Mouse (Mus musculus) CH12.LX (cell line): ENCODE measurements around the gene Nradd. TPM values are rescaled to one million over a fixed set of nuclear protein-coding genes. Genes with fewer than 3 reads are reported as not detected.

ENCODE experiments used
- DNase-seq: peaks from one replicate; pipeline ENCODE4 v3.0.0-alpha.2; 2013; ENCODE audit errors: extremely low read depth
- H3K27ac ChIP-seq: 2 replicates; pipeline ENCODE4 v1.5.1; 2012; ENCODE audit warnings: low read depth, mild to moderate bottlenecking, control low read depth, moderate library complexity; ENCODE audit not compliant: insufficient read depth
- H3K27me3 ChIP-seq: replicated peaks from 2 replicates; pipeline ENCODE3; 2012; ENCODE audit warnings: inconsistent platforms
- H3K36me3 ChIP-seq, 2 experiments: replicated peaks in 1 of 2; 2 replicates each; pipeline versions ENCODE3 to v1.6.1; 2012; ENCODE audit warnings: inconsistent platforms in 1 of 2, low read length in 1 of 2, mild to moderate bottlenecking in 1 of 2, mixed read lengths in 1 of 2, moderate library complexity in 1 of 2; ENCODE audit not compliant: control insufficient read depth in 1 of 2, insufficient read depth in 1 of 2
- H3K4me1 ChIP-seq, 2 experiments: 2 replicates each; pipeline ENCODE4 v1.6.1; 2012; ENCODE audit warnings: inconsistent platforms in 1 of 2, moderate library complexity in 1 of 2; ENCODE audit not compliant: insufficient read depth in 2 of 2, control insufficient read depth in 1 of 2
- H3K4me2 ChIP-seq: 2 replicates; pipeline ENCODE4 v1.6.1; 2012; ENCODE audit warnings: low read depth, mild to moderate bottlenecking, control low read depth; ENCODE audit not compliant: poor library complexity, insufficient read depth, severe bottlenecking
- H3K4me3 ChIP-seq, 3 experiments: fragments of 150-350 bp in 1 of 3; sonication (generic) in 1 of 3; replicated peaks in 1 of 3; 2 replicates each; pipeline versions ENCODE3 to v1.5.1; 2011 to 2012; ENCODE audit warnings: low read depth in 2 of 3, low read length in 2 of 3, mild to moderate bottlenecking in 2 of 3, moderate library complexity in 2 of 3, control low read depth in 1 of 3, improper control_type of control experiment in 1 of 3, inconsistent platforms in 1 of 3, mixed read lengths in 1 of 3; ENCODE audit not compliant: poor library complexity in 1 of 3
- H3K79me2 ChIP-seq: replicated peaks from 2 replicates; pipeline ENCODE4 v1.6.1; 2012; ENCODE audit warnings: mild to moderate bottlenecking, moderate library complexity; ENCODE audit not compliant: control insufficient read depth, poor library complexity, insufficient read depth, severe bottlenecking; ENCODE audit errors: extremely low read depth
- H3K9ac ChIP-seq: 2 replicates; pipeline ENCODE4 v1.6.1; 2012; ENCODE audit warnings: low read depth, mild to moderate bottlenecking, control low read depth, moderate library complexity; ENCODE audit not compliant: insufficient read depth
- H3K9me3 ChIP-seq: replicated peaks from 2 replicates; pipeline ENCODE3; 2012; ENCODE audit warnings: low read length, inconsistent platforms, mixed read lengths
- BHLHE40 ChIP-seq: IDR thresholded peaks from 2 replicates; pipeline ENCODE4 v1.6.1; 2011; ENCODE audit warnings: mild to moderate bottlenecking, low read depth, low read length, improper control_type of control experiment
- CTCF ChIP-seq, 2 experiments: IDR thresholded peaks in 1 of 2; conservative IDR thresholded peaks in 1 of 2; 2 replicates each; pipeline ENCODE4 v1.5.1; 2011 to 2012; ENCODE audit warnings: low read depth in 2 of 2, low read length in 2 of 2, improper control_type of control experiment in 1 of 2, inconsistent platforms in 1 of 2, mild to moderate bottlenecking in 1 of 2, moderate library complexity in 1 of 2
- EP300 ChIP-seq: IDR thresholded peaks from 2 replicates; pipeline ENCODE4 v1.6.1; 2011; ENCODE audit warnings: low read length, improper control_type of control experiment
- ETS1 ChIP-seq: conservative IDR thresholded peaks from 2 replicates; pipeline ENCODE4 v1.6.1; 2012; ENCODE audit warnings: low read depth, mild to moderate bottlenecking, inconsistent platforms, low read length, improper control_type of control experiment, moderate library complexity
- GABPA ChIP-seq: IDR thresholded peaks from 2 replicates; pipeline ENCODE4 v1.6.1; 2012; ENCODE audit warnings: low read depth, low read length, improper control_type of control experiment, inconsistent platforms; ENCODE audit not compliant: insufficient replicate concordance
- HCFC1 ChIP-seq: IDR thresholded peaks from 2 replicates; pipeline ENCODE4 v1.6.1; 2012; ENCODE audit warnings: low read depth, mild to moderate bottlenecking, inconsistent platforms, low read length, improper control_type of control experiment
- JUND ChIP-seq: conservative IDR thresholded peaks from 2 replicates; pipeline ENCODE4 v1.6.1; 2011; ENCODE audit warnings: low read depth, low read length, improper control_type of control experiment
- KAT2A ChIP-seq: IDR thresholded peaks from 2 replicates; pipeline ENCODE4 v1.6.1; 2012; ENCODE audit warnings: low read length, improper control_type of control experiment, inconsistent platforms; ENCODE audit not compliant: insufficient replicate concordance
- MAX ChIP-seq: IDR thresholded peaks from 2 replicates; pipeline ENCODE4 v1.6.1; 2011; ENCODE audit warnings: low read length, improper control_type of control experiment
- MXI1 ChIP-seq: IDR thresholded peaks from 2 replicates; pipeline ENCODE4 v1.6.1; 2011; ENCODE audit warnings: mild to moderate bottlenecking, low read depth, low read length, improper control_type of control experiment
- MYC ChIP-seq: IDR thresholded peaks from 2 replicates; pipeline ENCODE4 v1.6.1; 2011; ENCODE audit warnings: low read depth, mild to moderate bottlenecking, improper control_type of control experiment, low read length
- NELFE ChIP-seq: IDR thresholded peaks from 2 replicates; pipeline ENCODE4 v1.6.1; 2011; ENCODE audit warnings: low read depth, low read length, improper control_type of control experiment
- NRF1 ChIP-seq: IDR thresholded peaks from 2 replicates; pipeline ENCODE4 v1.6.1; 2014; ENCODE audit warnings: low read depth, mild to moderate bottlenecking, inconsistent platforms, low read length, improper control_type of control experiment, moderate library complexity
- PAX5 ChIP-seq: IDR thresholded peaks from 2 replicates; pipeline ENCODE4 v1.6.1; 2012; ENCODE audit warnings: low read length, inconsistent platforms, mixed read lengths
- POLR2A ChIP-seq: IDR thresholded peaks from 2 replicates; pipeline ENCODE4 v1.6.1; 2011; ENCODE audit warnings: low read depth, mild to moderate bottlenecking, improper control_type of control experiment, low read length
- POLR2AphosphoS2 ChIP-seq: IDR thresholded peaks from 2 replicates; pipeline ENCODE4 v1.6.1; 2011; ENCODE audit warnings: low read depth, low read length, improper control_type of control experiment
- RAD21 ChIP-seq: IDR thresholded peaks from 2 replicates; pipeline ENCODE4 v1.6.1; 2011; ENCODE audit warnings: low read depth, mild to moderate bottlenecking, low read length, improper control_type of control experiment, moderate library complexity
- RCOR1 ChIP-seq: conservative IDR thresholded peaks from 2 replicates; pipeline ENCODE4 v1.6.1; 2012; ENCODE audit warnings: low read depth, mild to moderate bottlenecking, inconsistent platforms, low read length, improper control_type of control experiment
- SMC3 ChIP-seq: IDR thresholded peaks from 2 replicates; pipeline ENCODE4 v1.6.1; 2011; ENCODE audit warnings: low read depth, low read length, improper control_type of control experiment
- USF2 ChIP-seq: conservative IDR thresholded peaks from 2 replicates; pipeline ENCODE4 v1.6.1; 2011; ENCODE audit warnings: low read depth, low read length, improper control_type of control experiment
- ZKSCAN1 ChIP-seq: IDR thresholded peaks from 2 replicates; pipeline ENCODE4 v1.6.1; 2012; ENCODE audit warnings: low read depth, inconsistent platforms, low read length, improper control_type of control experiment, borderline replicate concordance
- ZNF384 ChIP-seq: IDR thresholded peaks from 2 replicates; pipeline ENCODE4 v1.6.1; 2012; ENCODE audit warnings: low read depth, low read length, improper control_type of control experiment, inconsistent platforms
- dilution Hi-C: fragments of 300-500 bp; cut with MboI; formaldehyde crosslinking; loops from 2 replicates; pipeline ENCODE4 v1.14.3; 2020; ENCODE audit warnings: low sequenced_read_pairs; ENCODE audit not compliant: extremely low pct_unique_long_range_greater_than_20kb, extremely low pct_ligation_motif_present
- in situ Hi-C: fragments of 300-500 bp; cut with MboI; formaldehyde crosslinking; loops from 3 replicates; pipeline ENCODE4 v1.14.3; 2019; ENCODE audit warnings: low sequenced_read_pairs, low pct_ligation_motif_present, low pct_unique_long_range_greater_than_20kb, mixed read lengths
- polyA plus RNA-seq: library from polyadenylated mRNA; unstranded; fragments of >175 nt; gene quantifications from 2 replicates; pipeline ENCODE4 v1.2.1, GENCODE M21; 2012; ENCODE audit warnings: low read depth; ENCODE audit not compliant: insufficient read length
- total RNA-seq, 2 experiments: library from RNA; depleted of rRNA; stranded (reverse); fragments of 300-350 nt in 1 of 2; fragments of >200 nt in 1 of 2; gene quantifications; 2 replicates each; pipeline ENCODE4 v1.2.3; 2012 to 2014

Gene Nradd
- total and polyA plus RNA-seq, 3 experiments = 8.9 to 18.4 (median 15.8) TPM

- in situ Hi-C loops = loop anchor here (5.0 kb wide), 1 partner anchor 208 kb away; no protein-coding TSS in a partner anchor
- peaks cover 54 to 78% of the 10 kb centered on the region in 2 experiments for H3K36me3 ChIP-seq
These were observed 3.6 kb downstream of the Nradd start for GRCm38 (mm10) chr9:110620685-110621084.

GRCm38 (mm10) chr9:110620180-110620579, 4.1 kb downstream of the Nradd start:
- in situ Hi-C loops (loop anchor here (5.0 kb wide), 1 partner anchor 208 kb away; no protein-coding TSS in a partner anchor), dilution Hi-C loops (no loop called here)
- TF ChIP-seq SMC3 (peak; percentile 42), ZNF384 (no peak), KAT2A (no peak), CTCF (conservative IDR thresholded peaks at IDR 0.05 in 1 of 2, IDR thresholded peaks at IDR 0.05 in 1 of 2; ENCODE audit: low read depth in 2 of 2, low read length in 2 of 2) (peak; percentile 30 to 57), USF2 (no peak), RAD21 (peak; percentile 10), BHLHE40 (no peak)
- H3K4me1 ChIP-seq = peaks cover 2 to 17% of the 10 kb centered on the region in 2 experiments; a peak in 2 of 4 replicates
- H3K4me3 ChIP-seq = no peak overlapping the region
- H3K9ac ChIP-seq = no peak overlapping the region
- H3K27me3 ChIP-seq = no peaks in the 10 kb centered on the region
- no peaks in the 10 kb centered on the region for H3K9me3 ChIP-seq
- peaks cover 54 to 78% of the 10 kb centered on the region in 2 experiments for H3K36me3 ChIP-seq
- no peaks in the 10 kb centered on the region for H3K79me2 ChIP-seq
- H3K27ac ChIP-seq = no peak overlapping the region
- DNase-seq = peak; percentile 35
- no peak overlapping the region for H3K4me2 ChIP-seq

More at GRCm38 (mm10) chr9:110620685-110621084, 3.6 kb downstream of the Nradd start:
- Histone ChIP-seq H3K4me2 (no peak overlapping the region), H3K9me3 (no peaks in the 10 kb centered on the region), H3K27ac (no peak overlapping the region), H3K4me3 (no peak overlapping the region), H3K4me1 (peaks cover 4 to 22% of the 10 kb centered on the region in 2 experiments; a peak in 2 of 4 replicates), H3K9ac (no peak overlapping the region), H3K79me2 (no peaks in the 10 kb centered on the region), H3K27me3 (no peaks in the 10 kb centered on the region)
- dilution Hi-C loops = no loop called here
- TF ChIP-seq MXI1 (no peak), EP300 (no peak), BHLHE40 (no peak), RAD21 (no peak), GABPA (no peak), MYC (no peak)
- no peak for DNase-seq

DNA sequence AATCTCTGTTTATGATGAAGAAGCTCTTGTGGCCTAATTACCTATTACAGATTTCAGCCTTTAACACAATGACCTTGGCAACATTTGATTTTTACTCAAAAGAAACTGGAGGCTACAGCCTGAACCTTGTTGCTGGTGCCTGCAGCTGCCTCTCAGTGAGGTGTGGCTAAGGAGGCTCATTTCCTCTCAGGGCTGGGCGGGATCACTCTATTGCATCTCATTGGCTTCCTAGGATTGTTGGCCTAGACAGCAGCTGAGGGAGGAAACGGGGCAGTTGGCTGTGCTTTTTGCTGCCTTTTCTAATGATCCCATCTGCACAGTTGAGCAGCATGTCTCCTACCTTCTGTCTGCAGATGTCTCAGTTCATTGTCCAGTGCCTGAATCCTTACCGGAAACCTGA, 7.2 kb downstream of the Nradd start:
- Histone ChIP-seq H3K4me1 (no peaks in the 10 kb centered on the region), H3K79me2 (no peaks in the 10 kb centered on the region; the same call in 1 of the 2 replicates), H3K9ac (no peak overlapping the region), H3K9me3 (no peaks in the 10 kb centered on the region), H3K4me2 (no peak overlapping the region), H3K27me3 (no peaks in the 10 kb centered on the region), H3K36me3 (peaks cover 63 to 91% of the 10 kb centered on the region in 2 experiments), H3K4me3 (no peak overlapping the region), H3K27ac (no peak overlapping the region)
- dilution Hi-C loops (no loop called here), in situ Hi-C loops (no loop called here)
- TF ChIP-seq MYC (no peak), SMC3 (no peak), NRF1 (no peak), RCOR1 (no peak), USF2 (no peak), POLR2A (no peak), PAX5 (no peak), JUND (no peak), NELFE (no peak), MAX (no peak), POLR2AphosphoS2 (no peak), HCFC1 (no peak), ZKSCAN1 (no peak), ETS1 (no peak)
- no peak for DNase-seq
